Mouse (Mus musculus) lung, postnatal 25 days (tissue): ENCODE measurements around the gene Pvr.

Source experiments
- DNase-seq: peaks from one replicate; pipeline ENCODE4 v3.0.0; 2022; ENCODE audit warnings: low spot score

Gene Pvr

GRCm38 (mm10) chr7:19871137-19871621 is 49.8 kb downstream of the Pvr start:
- peak; percentile 58 for DNase-seq

GRCm38 (mm10) chr7:19867751-19868399 is 53.1 kb downstream of the Pvr start:
- no peak for DNase-seq

GRCm38 (mm10) chr7:19866490-19866889 is 54.5 kb downstream of the Pvr start:
- no peak for DNase-seq

- DNase-seq: no peak
Measured at GRCm38 (mm10) chr7:19865246-19866036, 55.5 kb downstream of the Pvr start.

GRCm38 (mm10) chr7:19864241-19864640 is 56.7 kb downstream of the Pvr start:
- peak; percentile 53 for DNase-seq

GRCm38 (mm10) chr7:19861199-19861598 is 59.8 kb downstream of the Pvr start, which contains the start of gene Ceacam16:
Gene Ceacam16 (minus strand): TSS chr7:19861299.
- no peak for DNase-seq

- no peak for DNase-seq
Measured at GRCm38 (mm10) chr7:19859740-19860139, 61.2 kb downstream of the Pvr start.

GRCm38 (mm10) chr7:19856283-19856682 is 64.7 kb downstream of the Pvr start:
- no peak for DNase-seq

- no peak for DNase-seq
Measured at GRCm38 (mm10) chr7:19855663-19856062, 65.3 kb downstream of the Pvr start.
